Mouse (Mus musculus) limb, embryonic 12.5 days (tissue): ENCODE results near the gene Oip5. TPM values are rescaled to one million over a fixed set of nuclear protein-coding genes. Genes with fewer than 3 reads are reported as not detected.

Experiments
- ATAC-seq: fragments of 200-750 bp; cut with Nextera tagmentation; 2 replicates; pipeline ENCODE4 v1.8.0; 2017; ENCODE audit warnings: low read depth, moderate TSS enrichment; ENCODE audit not compliant: insufficient number of reproducible peaks, insufficient read depth, low FRiP score, low TSS enrichment
- H3K27ac ChIP-seq: fragments of 300-500 bp; sonication (generic); 2 replicates; pipeline ENCODE4 v1.5.1; 2016; ENCODE audit warnings: mild to moderate bottlenecking, moderate library complexity
- H3K27me3 ChIP-seq: fragments of 300-500 bp; sonication (generic); 2 replicates; pipeline ENCODE4 v1.6.1; 2016; ENCODE audit warnings: mild to moderate bottlenecking, moderate library complexity
- H3K36me3 ChIP-seq: fragments of 300-500 bp; sonication (generic); 2 replicates; pipeline ENCODE4 v1.6.1; 2016; ENCODE audit warnings: mild to moderate bottlenecking, moderate library complexity
- H3K4me1 ChIP-seq: fragments of 300-500 bp; sonication (generic); replicated peaks from 2 replicates; pipeline ENCODE4 v1.6.1; 2016
- H3K4me2 ChIP-seq: fragments of 300-500 bp; sonication (generic); 2 replicates; pipeline ENCODE4 v1.6.1; 2016; ENCODE audit warnings: mild to moderate bottlenecking, moderate library complexity
- H3K4me3 ChIP-seq: fragments of 300-500 bp; sonication (generic); replicated peaks from 2 replicates; pipeline ENCODE4 v1.5.1; 2016; ENCODE audit warnings: mild to moderate bottlenecking
- H3K9ac ChIP-seq: fragments of 300-500 bp; sonication (generic); replicated peaks from 2 replicates; pipeline ENCODE4 v1.6.1; 2016; ENCODE audit warnings: mild to moderate bottlenecking, moderate library complexity
- H3K9me3 ChIP-seq: fragments of 300-500 bp; sonication (generic); 2 replicates; pipeline ENCODE4 v1.6.1; 2016; ENCODE audit warnings: mild to moderate bottlenecking, moderate library complexity
- WGBS: fragments of 180-500 bp; shearing (Covaris S2); methylation state at CpG from one replicate; pipeline ENCODE4 v1.1.7; 2016; 5-methylcytosine and 5-hydroxymethylcytosine counted together
- polyA plus RNA-seq: library from polyadenylated mRNA; unstranded; fragments of >200 nt; fragmentation: Nextera tagmentation; extraction: Ambion mirVana; gene quantifications from 2 replicates; pipeline ENCODE4 v1.2.1, GENCODE M21; 2016

The Oip5 gene
- polyA plus RNA-seq, 1 experiment from 2014 or later, result 37.5 TPM

- H3K36me3 ChIP-seq, result peaks cover 17% of the 10 kb centered on the region; the same call in 1 of the 2 replicates
- no peaks in the 10 kb centered on the region for H3K4me1 ChIP-seq
- no peaks in the 10 kb centered on the region for H3K27me3 ChIP-seq
- 83% methylated on average over 8 of the region's 8 CpGs for WGBS
- H3K4me2 ChIP-seq, result no peak overlapping the region
- H3K27ac ChIP-seq, result no peak overlapping the region
- no peak for ATAC-seq
- no peak overlapping the region for H3K9ac ChIP-seq
- H3K4me3 ChIP-seq, result no peak overlapping the region
- no peaks in the 10 kb centered on the region for H3K9me3 ChIP-seq
Observed at GRCm38 (mm10) chr2:119584282-119584681, 34.0 kb downstream of the Oip5 start.

DNA sequence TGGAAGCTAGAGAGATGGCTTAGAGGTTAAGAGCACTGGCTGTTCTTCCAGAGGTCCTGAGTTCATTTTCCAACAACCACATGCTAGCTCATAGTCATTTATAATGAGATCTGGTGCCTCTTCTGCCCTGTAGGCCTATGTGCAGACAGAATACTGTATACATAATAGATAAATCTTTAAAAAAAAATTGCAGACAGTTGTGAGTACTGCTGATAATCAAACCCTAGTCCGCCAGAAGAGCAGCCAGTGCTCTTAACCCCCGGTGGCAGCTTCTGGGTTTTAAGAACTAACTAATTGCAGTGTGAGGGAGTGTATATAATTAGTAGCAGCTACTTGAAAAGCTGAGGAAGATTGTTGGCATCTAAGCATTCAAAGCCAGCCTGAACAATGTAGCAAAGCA, 34.8 kb downstream of the Oip5 start:
- Histone ChIP-seq H3K27ac (no peak overlapping the region), H3K4me3 (no peak overlapping the region), H3K4me1 (no peaks in the 10 kb centered on the region), H3K4me2 (no peak overlapping the region), H3K36me3 (peaks cover 20% of the 10 kb centered on the region; the same call in 1 of the 2 replicates), H3K9ac (no peak overlapping the region), H3K27me3 (no peaks in the 10 kb centered on the region), H3K9me3 (no peaks in the 10 kb centered on the region)
- WGBS, result 21% methylated on average over 2 of the region's 2 CpGs
- ATAC-seq, result no peak

GRCm38 (mm10) chr2:119581571-119581970, 36.7 kb downstream of the Oip5 start:
- Histone ChIP-seq H3K9me3 (no peaks in the 10 kb centered on the region), H3K9ac (no peak overlapping the region), H3K4me2 (no peak overlapping the region), H3K27me3 (no peaks in the 10 kb centered on the region), H3K36me3 (peaks cover 20% of the 10 kb centered on the region; the same call in 1 of the 2 replicates), H3K4me3 (no peak overlapping the region), H3K27ac (no peak overlapping the region), H3K4me1 (no peaks in the 10 kb centered on the region)
- WGBS, result 97% methylated on average over 3 of the region's 3 CpGs
- ATAC-seq, result no peak

DNA sequence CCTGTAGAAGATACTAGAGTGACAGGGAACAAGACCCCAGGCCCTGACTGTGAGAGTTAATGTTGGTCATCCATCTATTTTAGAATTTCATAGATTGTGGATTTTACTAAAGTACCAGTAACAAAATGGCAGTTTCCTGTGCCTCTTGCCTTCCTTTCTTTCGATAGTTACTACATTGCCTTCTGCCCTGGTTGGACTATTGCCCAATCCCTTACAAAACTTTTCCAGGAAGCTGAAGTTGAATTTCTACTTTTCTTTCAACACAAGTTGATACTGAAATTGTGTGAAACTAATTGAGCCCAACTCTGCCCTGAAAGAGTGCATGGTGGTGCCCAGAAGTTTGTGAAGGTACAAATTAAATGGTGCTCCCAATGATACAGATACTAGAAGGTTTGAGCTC, 45.8 kb downstream of the Oip5 start:
- ATAC-seq, result no peak

DNA sequence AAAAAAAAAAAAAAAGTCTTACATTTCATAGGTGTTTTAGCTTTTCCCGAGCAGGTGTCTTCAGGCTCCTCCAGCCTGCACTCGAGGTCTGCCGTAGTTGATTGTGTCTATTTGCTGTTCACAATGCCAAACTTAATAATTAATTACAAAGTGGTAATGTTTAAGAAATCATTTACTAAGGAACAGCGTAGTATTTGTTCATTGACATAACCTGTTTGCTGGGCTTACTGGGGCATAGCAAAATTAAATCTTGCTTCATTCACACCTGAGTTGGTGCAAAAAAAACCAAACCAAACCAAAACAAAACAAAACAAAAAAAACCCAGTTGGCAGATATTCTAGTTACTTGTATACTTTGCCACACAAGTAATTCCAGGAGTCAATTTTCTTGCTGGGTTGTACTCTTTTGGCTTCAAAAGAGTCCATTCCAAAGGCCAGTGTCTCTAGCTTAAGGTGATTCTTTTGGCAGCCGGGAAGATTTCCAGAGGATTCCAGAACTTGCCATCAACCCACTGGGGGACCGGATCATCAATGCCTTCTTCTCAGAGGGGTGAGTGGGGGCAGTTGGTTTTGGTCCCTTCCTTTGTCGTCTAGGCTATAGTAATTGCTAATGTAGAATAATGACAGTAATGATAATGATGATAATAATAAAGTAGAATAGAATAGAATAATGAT, 52.0 kb downstream of the Oip5 start:
- Histone ChIP-seq H3K27me3 (no peaks in the 10 kb centered on the region), H3K27ac (no peak overlapping the region), H3K9me3 (no peaks in the 10 kb centered on the region), H3K4me2 (no peak overlapping the region), H3K9ac (no peak overlapping the region), H3K4me3 (no peak overlapping the region), H3K4me1 (no peaks in the 10 kb centered on the region), H3K36me3 (peaks cover 11% of the 10 kb centered on the region; the same call in 1 of the 2 replicates)
- ATAC-seq, result no peak
- WGBS, result 89% methylated on average over 7 of the region's 7 CpGs

More for the DNA sequence above, 45.8 kb downstream of the Oip5 start:
- no peak overlapping the region for H3K4me2 ChIP-seq
- H3K9ac ChIP-seq, result no peak overlapping the region
- no peak overlapping the region for H3K4me3 ChIP-seq
- 90% methylated on average over 1 of the region's 1 CpGs for WGBS
- no peaks in the 10 kb centered on the region for H3K27me3 ChIP-seq
- no peaks in the 10 kb centered on the region for H3K4me1 ChIP-seq
- peaks cover 18% of the 10 kb centered on the region for H3K36me3 ChIP-seq
- H3K27ac ChIP-seq, result no peak overlapping the region
- H3K9me3 ChIP-seq, result no peaks in the 10 kb centered on the region

- Histone ChIP-seq H3K4me3 (no peak overlapping the region), H3K9ac (no peak overlapping the region), H3K4me2 (no peak overlapping the region), H3K9me3 (no peaks in the 10 kb centered on the region), H3K27me3 (no peaks in the 10 kb centered on the region), H3K36me3 (peaks cover 11% of the 10 kb centered on the region; the same call in 1 of the 2 replicates), H3K27ac (no peak overlapping the region), H3K4me1 (no peaks in the 10 kb centered on the region)
- ATAC-seq, result no peak
- WGBS, result 85% methylated on average over 4 of the region's 4 CpGs
Observed at GRCm38 (mm10) chr2:119565284-119565683, 53.0 kb downstream of the Oip5 start.

DNA sequence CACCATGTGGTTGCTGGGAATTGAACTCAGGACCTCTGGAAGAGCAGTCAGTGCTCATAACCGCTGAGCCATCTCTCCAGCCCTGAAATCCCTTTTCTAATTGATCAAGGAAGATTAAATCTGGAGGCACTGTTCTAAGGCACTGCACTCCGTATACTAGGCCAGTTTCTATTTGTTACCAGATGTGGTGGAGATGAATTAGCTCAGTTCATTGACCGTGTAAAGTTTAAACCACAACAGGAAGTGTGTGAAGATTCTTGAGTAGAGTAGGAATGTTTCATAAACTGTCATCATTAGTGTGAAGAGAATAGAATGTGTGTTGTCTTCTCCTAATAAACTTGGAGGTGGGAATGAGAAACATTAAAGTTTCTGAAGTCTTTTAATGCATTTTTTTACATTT, 56.5 kb downstream of the Oip5 start:
- no peak overlapping the region for H3K4me3 ChIP-seq
- H3K4me1 ChIP-seq, result 0 out of 2 replicates have a peak, but pooled peaks cover 8% of the 10 kb centered on the region
- no peaks in the 10 kb centered on the region for H3K27me3 ChIP-seq
- H3K36me3 ChIP-seq, result peaks cover 11% of the 10 kb centered on the region; the same call in 1 of the 2 replicates
- H3K9me3 ChIP-seq, result no peaks in the 10 kb centered on the region
- ATAC-seq, result no peak
- no peak overlapping the region for H3K9ac ChIP-seq
- no peak overlapping the region for H3K27ac ChIP-seq
- H3K4me2 ChIP-seq, result no peak overlapping the region
- WGBS, result 90% methylated on average over 3 of the region's 3 CpGs

Other genes starting within 250 kb of the Oip5 start
- gene Ino80, start 140.8 kb downstream of the Oip5 start, polyA plus RNA-seq, result 4.1 and 4.2 TPM in 2 replicates
- 0.36 and 0.74 TPM in 2 replicates for gene Exd1, start 70.8 kb downstream of the Oip5 start, polyA plus RNA-seq
- 58.3 and 58.5 TPM in 2 replicates for gene Chp1, start 70.8 kb downstream of the Oip5 start, polyA plus RNA-seq
- 88.2 and 90.2 TPM in 2 replicates for gene Nusap1, start 171 bp downstream of the Oip5 start, polyA plus RNA-seq
- 49.0 and 50.9 TPM in 2 replicates for gene Ndufaf1, start 44.4 kb upstream of the Oip5 start, polyA plus RNA-seq
- gene Rtf1, start 56.6 kb upstream of the Oip5 start, polyA plus RNA-seq, result 79.0 and 89.2 TPM in 2 replicates
- 0.60 and 0.76 TPM in 2 replicates for gene Itpka, start 123.9 kb upstream of the Oip5 start, polyA plus RNA-seq
- gene Ltk, start 142.0 kb upstream of the Oip5 start, polyA plus RNA-seq, result not detected in 2 replicates
- gene Rpap1, start 169.1 kb upstream of the Oip5 start, polyA plus RNA-seq, result 35.7 and 36.9 TPM in 2 replicates
- gene Tyro3, start 179.3 kb upstream of the Oip5 start, polyA plus RNA-seq, result 34.6 and 37.8 TPM in 2 replicates